Mouse (Mus musculus) left cerebral cortex, postnatal 14 days (tissue): Measurements from ENCODE around the gene Rassf3. TPM values are rescaled to one million over a fixed set of nuclear protein-coding genes. Genes with fewer than 3 reads are reported as not detected.
A peak's percentile ranks its signal among the peaks of the same experiment; 100 is the strongest.

Experiments used
- DNase-seq, 2 experiments: peaks; one replicate each; pipeline ENCODE4 v3.0.0; 2021 to 2022; ENCODE audit warnings: low spot score in 2 of 2, mixed read lengths in 1 of 2
- intact Hi-C: fragments of 180-260 bp; cut with DNase I; formaldehyde crosslinking; loops from one replicate; pipeline ENCODE4 v1.15.1; 2025
- total RNA-seq, 2 experiments: library from RNA; stranded (reverse); gene quantifications; 2 replicates each; pipeline ENCODE4 v1.2.3; 2021

Rassf3 gene
- total RNA-seq, 2 experiments from 2014 or later: 29.6 to 33.9 TPM

GRCm38 (mm10) chr10:121435546-121436257, 40.4 kb downstream of the Rassf3 start:
- intact Hi-C loops: no loop called here

GRCm38 (mm10) chr10:121434441-121435103, 41.6 kb downstream of the Rassf3 start:
- intact Hi-C loops: no loop called here
- DNase-seq: no peak

More at GRCm38 (mm10) chr10:121435546-121436257, 40.4 kb downstream of the Rassf3 start:
- DNase-seq: no peak

GRCm38 (mm10) chr10:121432635-121433280, 43.4 kb downstream of the Rassf3 start:
- no peak for DNase-seq

GRCm38 (mm10) chr10:121432041-121432634, 44.0 kb downstream of the Rassf3 start:
- DNase-seq: no peak

More at GRCm38 (mm10) chr10:121432635-121433280, 43.4 kb downstream of the Rassf3 start:
- intact Hi-C loops: no loop called here

GRCm38 (mm10) chr10:121430764-121431540, 45.2 kb downstream of the Rassf3 start:
- no peak for DNase-seq
- intact Hi-C loops: no loop called here

More at GRCm38 (mm10) chr10:121432041-121432634, 44.0 kb downstream of the Rassf3 start:
- intact Hi-C loops: no loop called here

- no peak for DNase-seq
- intact Hi-C loops: loop anchor here (5.0 kb wide), 1 partner anchor 42 kb away; no protein-coding TSS in a partner anchor
Observed at GRCm38 (mm10) chr10:121429981-121430682, 46.0 kb downstream of the Rassf3 start.

- intact Hi-C loops: loop anchor here (5.0 kb wide), 1 partner anchor 43 kb away; no protein-coding TSS in a partner anchor
Observed at GRCm38 (mm10) chr10:121429581-121429980, 46.6 kb downstream of the Rassf3 start.

GRCm38 (mm10) chr10:121429089-121429488, 47.1 kb downstream of the Rassf3 start:
- intact Hi-C loops: loop anchor here (5.0 kb wide), 1 partner anchor 43 kb away; no protein-coding TSS in a partner anchor

More at GRCm38 (mm10) chr10:121429581-121429980, 46.6 kb downstream of the Rassf3 start:
- no peak for DNase-seq

GRCm38 (mm10) chr10:121428011-121428711, 48.0 kb downstream of the Rassf3 start:
- intact Hi-C loops: loop anchor here (5.0 kb wide), 1 partner anchor 44 kb away; no protein-coding TSS in a partner anchor
- peak in 1 of 2 experiments; percentile 61 for DNase-seq

More at GRCm38 (mm10) chr10:121429089-121429488, 47.1 kb downstream of the Rassf3 start:
- no peak for DNase-seq

- intact Hi-C loops: loop anchor here (5.0 kb wide), 1 partner anchor 45 kb away; no protein-coding TSS in a partner anchor
- DNase-seq: peak in 1 of 2 experiments; percentile 51
Observed at GRCm38 (mm10) chr10:121427136-121427535, 49.0 kb downstream of the Rassf3 start.

- intact Hi-C loops: loop anchor here (5.0 kb wide), 1 partner anchor 46 kb away; no protein-coding TSS in a partner anchor
Observed at GRCm38 (mm10) chr10:121426458-121427070, 49.6 kb downstream of the Rassf3 start.

GRCm38 (mm10) chr10:121425506-121426025, 50.6 kb downstream of the Rassf3 start:
- intact Hi-C loops: loop anchor here (5.0 kb wide), 1 partner anchor 47 kb away; no protein-coding TSS in a partner anchor
- DNase-seq: no peak

More at GRCm38 (mm10) chr10:121426458-121427070, 49.6 kb downstream of the Rassf3 start:
- no peak for DNase-seq

- intact Hi-C loops: loop anchor here (5.0 kb wide), 1 partner anchor 47 kb away; no protein-coding TSS in a partner anchor
Observed at GRCm38 (mm10) chr10:121425079-121425478, 51.1 kb downstream of the Rassf3 start.

GRCm38 (mm10) chr10:121424455-121424854, 51.7 kb downstream of the Rassf3 start:
- intact Hi-C loops: no loop called here
- DNase-seq: no peak

More at GRCm38 (mm10) chr10:121425079-121425478, 51.1 kb downstream of the Rassf3 start:
- DNase-seq: no peak

- DNase-seq: no peak
- intact Hi-C loops: no loop called here
Observed at GRCm38 (mm10) chr10:121423541-121424349, 52.4 kb downstream of the Rassf3 start.

- DNase-seq: no peak
- intact Hi-C loops: no loop called here
Observed at GRCm38 (mm10) chr10:121422294-121422693, 53.9 kb downstream of the Rassf3 start.
